Mouse (Mus musculus) hematopoietic stem cell, adult 5-6 weeks (primary cell): Measurements from ENCODE around the gene Dcbld2. TPM values are rescaled to one million over a fixed set of nuclear protein-coding genes. Genes with fewer than 3 reads are reported as not detected.

Experiments
- ATAC-seq, 2 experiments: fragments of 125-278 bp in 1 of 2; replicated peaks in 1 of 2; 2 replicates each; pipeline ENCODE4 v1.8.0; 2016 to 2017; ENCODE audit warnings: inconsistent platforms in 2 of 2, mild to moderate bottlenecking in 2 of 2, moderate number of reproducible peaks in 2 of 2, low read depth in 1 of 2, moderate TSS enrichment in 1 of 2; ENCODE audit not compliant: low FRiP score in 2 of 2, poor library complexity in 2 of 2, severe bottlenecking in 2 of 2, insufficient read depth in 1 of 2, low TSS enrichment in 1 of 2
- total RNA-seq: library from RNA; stranded (forward); fragments of 172-1452, 232-1000 nt; gene quantifications from 2 replicates; pipeline ENCODE4 v1.2.3, GENCODE M21; 2017

Gene Dcbld2
- total RNA-seq, 1 experiment from 2014 or later, result 0.94 TPM

DNA sequence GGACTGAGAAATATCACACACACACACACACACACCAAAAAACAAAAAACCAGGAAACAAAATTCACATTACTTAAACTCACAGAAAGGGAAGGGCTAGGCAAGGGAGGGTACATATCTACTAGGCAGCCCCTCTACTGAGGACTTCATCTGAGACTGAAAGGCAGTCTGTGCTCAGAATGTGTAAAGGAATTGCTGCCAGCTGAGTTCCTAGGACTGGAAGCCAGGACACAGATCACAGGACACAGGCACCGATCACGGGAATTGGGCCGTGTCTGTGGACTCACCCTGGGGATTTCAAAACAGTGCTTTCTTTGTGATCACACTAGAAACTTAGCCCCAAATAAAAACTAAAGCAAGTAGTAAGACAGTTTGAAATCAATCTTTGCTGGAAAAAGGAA lies 104.6 kb downstream of the Dcbld2 start:
- ATAC-seq, result no peak

DNA sequence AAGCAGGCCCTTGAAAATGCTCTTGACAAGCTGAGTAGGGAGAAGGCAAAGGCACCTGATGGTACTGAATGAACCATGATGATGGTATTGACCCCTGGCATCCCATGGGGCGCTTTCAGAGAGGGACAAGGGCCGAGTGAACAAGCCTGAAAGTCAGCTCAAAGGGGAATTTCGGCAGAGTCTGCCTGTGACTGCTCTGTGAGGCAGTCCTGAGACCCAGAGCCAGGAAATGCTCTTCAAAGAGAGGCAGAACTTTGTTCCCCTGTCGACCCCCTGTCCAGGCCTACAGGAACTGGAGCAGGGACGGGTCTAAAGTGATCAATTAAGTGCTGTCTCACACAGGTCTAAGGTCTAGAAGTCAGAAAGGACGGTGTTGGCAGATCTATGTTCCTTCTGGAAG lies 105.5 kb downstream of the Dcbld2 start:
- no peak for ATAC-seq

DNA sequence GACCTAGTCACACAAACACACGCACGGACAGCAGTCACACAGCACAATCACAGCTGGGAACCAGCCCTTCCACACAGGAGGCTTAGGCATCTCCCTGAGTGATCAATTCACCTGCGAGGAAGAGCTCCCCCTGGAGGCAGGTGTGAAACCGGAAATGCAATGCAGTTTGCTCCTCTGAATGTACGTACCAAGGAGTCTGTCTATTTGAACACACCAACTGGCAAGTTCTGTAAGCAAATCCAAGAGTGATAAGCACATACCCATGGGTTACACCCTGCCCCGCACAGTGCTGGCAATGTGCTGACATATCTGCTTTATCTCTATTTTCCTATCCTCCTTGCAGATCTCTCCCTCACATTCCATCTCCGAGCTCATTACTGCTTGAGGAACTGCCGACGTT lies 106.3 kb downstream of the Dcbld2 start:
- ATAC-seq, result peak; percentile 43 to 44; a peak in 1 of 4 replicates

DNA sequence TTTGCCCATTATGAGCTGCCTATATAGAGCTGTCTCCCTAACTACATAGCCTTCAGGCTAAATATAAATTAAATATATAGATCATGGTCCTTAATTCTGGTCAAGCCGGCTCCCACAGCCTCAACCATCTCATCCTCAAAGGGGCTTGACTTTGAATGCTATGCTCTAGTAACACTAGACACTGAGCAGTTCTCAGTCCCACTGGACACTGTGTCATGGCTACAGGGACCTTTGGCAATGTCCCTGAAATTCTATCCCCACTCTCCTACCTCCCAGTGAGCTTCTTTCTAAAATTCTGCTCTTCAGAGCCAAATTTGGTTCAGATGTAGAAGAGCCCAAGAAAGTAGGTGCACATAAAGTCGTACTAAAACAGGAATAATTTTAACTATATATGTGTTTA lies 107.9 kb downstream of the Dcbld2 start:
- ATAC-seq, result no peak

DNA sequence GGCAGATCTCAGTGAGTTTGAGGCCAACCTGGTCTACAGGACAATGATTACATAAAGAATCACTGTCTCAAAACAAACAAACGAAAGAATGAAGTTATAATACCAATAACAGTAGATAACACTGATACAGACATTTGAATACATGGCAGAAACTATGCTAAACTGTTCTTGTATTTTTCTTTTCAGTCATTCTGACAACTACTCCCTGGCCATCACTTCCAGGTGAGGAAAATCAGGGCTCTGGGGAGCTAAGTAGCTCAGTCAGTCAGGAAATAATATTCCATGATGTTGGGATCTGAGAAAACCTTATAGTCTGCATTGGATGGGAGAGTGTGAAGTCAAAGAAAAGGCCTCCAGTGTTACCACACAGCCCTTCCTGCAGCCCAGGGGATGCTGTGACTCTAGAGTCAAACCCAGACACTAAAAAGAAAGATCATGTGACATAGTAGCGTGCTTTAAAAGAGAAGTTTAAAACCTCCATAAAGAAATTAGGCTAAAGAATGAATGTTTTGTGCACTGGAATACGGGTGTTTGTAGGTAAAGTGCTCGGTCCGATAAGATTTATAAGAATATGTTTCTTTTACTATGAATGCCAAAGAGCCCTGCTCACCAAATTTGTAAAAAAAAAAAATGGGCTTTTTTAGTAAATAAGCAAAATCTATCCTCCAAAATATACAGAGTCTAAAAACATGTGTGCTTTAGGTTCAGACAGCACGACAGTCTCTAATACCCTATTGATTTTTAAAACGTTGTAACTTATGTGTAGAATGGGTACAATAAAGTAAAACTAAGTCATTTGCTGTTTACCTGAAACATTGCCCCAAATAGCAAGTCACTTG lies 108.9 kb downstream of the Dcbld2 start:
- no peak for ATAC-seq

Other genes starting within 250 kb of the Dcbld2 start
- 8.4 and 17.6 TPM in 2 replicates for gene St3gal6, start 115.8 kb downstream of the Dcbld2 start, total RNA-seq
- gene Gm813, start 208.5 kb downstream of the Dcbld2 start, total RNA-seq, result not detected in 2 replicates
- not detected in 2 replicates for gene E330017A01Rik, start 230.3 kb downstream of the Dcbld2 start, total RNA-seq